Mouse (Mus musculus): ENCODE measurements around the gene Adcy5. TPM values are rescaled to one million over a fixed set of nuclear protein-coding genes. Genes with fewer than 3 reads are reported as not detected.
A peak's percentile ranks its signal among the peaks of the same experiment; 100 is the strongest.

Adcy5 gene
- polyA plus RNA-seq, 1 experiment from 2014 or later: 0.57 TPM

DNA sequence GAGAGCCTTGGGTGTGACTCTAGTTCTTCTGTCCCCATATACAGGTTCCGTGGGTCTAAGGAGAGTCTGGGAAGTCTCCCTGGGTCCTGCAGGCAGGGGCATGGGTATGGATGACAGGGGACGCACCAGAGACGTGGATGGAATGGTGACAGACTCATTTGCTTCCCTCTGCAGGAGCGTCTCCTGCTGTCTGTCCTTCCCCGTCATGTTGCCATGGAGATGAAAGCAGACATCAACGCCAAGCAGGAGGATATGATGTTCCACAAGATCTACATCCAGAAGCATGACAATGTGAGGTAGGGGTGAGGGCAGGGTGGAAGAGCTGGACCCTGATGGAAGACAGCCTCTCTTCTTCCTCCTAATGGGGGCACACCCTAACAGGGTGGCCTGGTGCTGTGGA is 98.3 kb downstream of the Adcy5 start:
- no peak for DNase-seq (ENCODE audit: low spot score)

DNA sequence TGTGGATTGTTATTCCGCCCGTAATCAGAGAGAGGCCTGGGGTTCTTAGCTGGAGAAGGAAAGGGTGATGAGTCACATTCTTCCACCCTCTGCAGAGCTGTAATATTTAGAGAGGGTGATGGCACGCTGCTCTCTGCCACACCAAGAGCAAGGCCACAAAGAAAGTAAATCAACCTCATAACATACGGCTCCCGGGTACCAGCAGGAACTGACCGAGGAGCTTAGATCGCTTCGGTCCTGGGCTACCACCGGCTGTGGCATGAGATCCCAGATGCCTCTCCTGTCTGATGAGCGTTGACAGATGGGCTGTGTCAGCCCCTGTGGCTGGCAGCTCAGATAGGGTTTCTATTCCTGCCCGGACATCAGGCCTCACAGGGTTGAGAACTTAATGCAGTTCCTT is 101.3 kb downstream of the Adcy5 start:
- DNase-seq (ENCODE audit: low spot score): no peak

DNA sequence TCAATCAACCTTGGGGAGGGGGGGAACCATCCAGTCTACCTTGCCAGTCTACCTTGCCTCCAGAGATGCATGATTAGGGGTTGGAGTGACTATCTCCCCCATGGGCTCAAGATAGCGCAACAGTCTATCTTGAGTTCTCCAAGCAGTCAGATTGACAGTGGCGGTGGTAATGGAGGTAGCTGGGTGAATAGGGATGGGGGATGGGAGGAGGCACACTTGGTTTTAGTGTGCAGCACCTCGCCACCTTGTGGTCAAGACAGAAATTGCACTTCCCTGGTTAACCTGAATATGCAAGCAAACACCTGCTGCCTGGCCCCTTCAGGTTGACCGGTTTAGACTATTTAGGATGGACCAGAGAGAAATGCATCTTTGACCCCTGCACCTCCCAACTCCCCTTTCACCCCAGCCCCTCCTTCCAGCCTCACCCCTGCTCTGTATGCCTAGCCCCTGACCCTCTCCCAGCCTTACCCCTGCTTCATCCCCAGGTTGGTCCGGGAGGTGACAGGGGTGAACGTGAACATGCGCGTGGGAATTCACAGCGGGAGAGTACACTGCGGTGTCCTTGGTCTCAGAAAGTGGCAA is 115.8 kb downstream of the Adcy5 start:
- DNase-seq (ENCODE audit: low spot score): peak; percentile 88

DNA sequence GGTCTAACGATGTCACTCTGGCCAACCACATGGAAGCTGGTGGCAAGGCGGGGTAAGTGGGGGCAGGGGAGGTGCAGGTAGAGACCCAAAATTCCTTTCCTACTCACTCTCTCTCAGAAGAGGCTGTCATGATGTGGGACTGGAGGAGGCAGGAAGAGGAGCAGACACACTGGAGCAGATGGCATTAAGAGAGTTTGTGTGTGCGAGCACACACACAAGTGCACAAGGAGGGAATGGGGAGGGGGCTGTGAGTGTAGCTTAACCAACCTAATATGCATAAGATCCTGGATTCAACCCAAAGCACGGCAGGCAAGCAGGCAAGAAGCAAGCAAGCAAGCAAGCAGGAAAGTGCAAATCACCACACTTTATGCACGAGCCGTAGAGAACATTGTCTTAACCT is 116.3 kb downstream of the Adcy5 start:
- DNase-seq (ENCODE audit: low spot score): no peak

DNA sequence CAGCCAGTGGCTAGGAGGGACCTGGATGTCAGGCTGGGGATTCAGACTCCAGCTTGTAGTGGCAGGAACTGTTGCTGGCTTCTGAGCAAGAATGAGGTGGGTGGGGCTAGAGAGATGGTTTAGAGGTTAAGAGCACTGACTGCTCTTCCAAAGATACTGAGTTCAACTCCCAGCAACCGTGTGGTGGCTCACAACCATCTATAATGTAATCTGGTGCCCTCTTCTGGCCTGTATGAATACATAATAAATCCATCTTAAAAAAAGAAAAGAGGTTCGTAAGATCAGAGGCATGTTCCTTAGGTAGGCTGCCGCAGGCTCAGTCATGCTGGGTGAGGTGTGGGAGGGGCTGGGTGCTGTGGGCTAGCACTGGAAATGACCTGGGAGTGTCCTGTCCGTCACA is 116.9 kb downstream of the Adcy5 start:
- DNase-seq (ENCODE audit: low spot score): peak; percentile 47

DNA sequence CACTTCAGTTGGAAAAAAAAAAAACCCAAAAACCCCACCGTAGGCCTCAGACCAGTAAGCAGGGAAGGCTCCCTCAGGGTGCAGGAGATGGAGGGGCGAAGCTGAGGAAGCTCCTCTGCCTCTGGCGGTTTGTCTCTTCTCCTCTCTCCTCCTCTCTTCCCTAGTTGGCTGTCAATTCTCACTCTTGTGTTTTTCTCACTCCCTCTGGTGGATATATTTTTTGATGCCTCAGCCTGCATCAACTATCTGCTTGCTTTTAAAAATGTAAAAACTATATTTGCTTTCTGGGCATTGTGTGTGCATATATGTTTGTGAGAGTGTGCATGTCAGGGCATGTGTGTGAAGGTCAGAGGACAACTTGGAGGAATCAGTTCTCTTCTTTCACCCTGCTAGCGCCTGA is 117.7 kb downstream of the Adcy5 start:
- DNase-seq (ENCODE audit: low spot score): no peak

DNA sequence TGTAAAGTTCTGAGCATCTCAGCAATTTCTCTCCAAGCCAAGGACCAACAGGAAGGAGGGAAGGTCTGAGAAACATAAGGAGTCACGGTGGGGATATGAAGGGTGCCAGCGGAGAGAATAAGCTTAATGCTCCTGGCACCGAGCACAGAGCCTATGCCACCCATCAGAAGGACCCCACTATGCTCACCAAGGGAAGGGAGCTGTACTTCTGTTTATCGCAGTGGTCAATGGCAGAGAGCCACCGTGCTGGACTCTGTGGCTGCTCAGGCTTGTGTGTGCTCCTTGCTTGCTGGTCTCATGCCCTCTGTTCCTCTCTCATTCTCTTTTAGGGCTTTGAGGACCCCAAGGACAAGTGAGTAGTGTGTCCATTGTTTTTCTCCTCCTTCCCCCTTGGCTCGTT is 123.5 kb downstream of the Adcy5 start:
- DNase-seq (ENCODE audit: low spot score): no peak

DNA sequence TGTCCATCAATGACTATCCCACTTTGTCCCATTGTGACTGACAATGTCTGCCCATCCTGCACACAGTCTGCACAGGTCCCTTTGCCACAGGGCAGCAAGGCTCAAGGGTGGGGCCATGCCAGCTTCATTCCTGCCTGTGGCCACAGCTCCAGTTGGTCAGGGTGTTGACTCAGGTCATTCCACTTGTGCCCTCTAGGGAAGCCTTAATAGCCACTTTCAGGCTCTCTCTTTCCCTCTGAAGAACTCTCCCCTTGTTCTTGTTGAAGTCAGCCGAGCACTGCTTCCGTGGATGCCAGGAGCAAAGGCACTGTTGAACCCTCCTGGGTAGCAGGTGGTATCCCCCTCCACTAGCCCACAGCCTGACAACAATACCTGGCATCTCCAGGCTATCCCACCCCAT is 127.8 kb downstream of the Adcy5 start:
- DNase-seq (ENCODE audit: low spot score): no peak

DNA sequence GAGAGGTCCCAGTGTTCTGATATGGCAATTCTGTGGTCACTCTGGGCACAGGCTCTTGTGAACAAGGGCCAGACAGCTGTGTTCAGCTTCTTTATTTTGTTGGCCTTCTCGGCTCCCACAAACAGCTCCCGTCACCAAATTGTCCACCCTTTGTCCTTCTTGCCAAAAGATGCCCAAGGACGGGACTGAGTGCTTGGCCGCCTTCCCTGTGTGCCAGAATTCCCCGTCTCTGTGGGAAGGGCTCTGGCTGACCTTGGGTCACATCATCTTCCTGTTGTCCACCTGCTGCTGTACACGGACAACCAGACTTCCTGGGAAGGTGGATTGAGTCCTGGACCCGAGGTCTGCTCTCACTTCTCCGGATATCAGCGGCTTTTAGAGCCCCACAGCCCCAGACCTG is 131.1 kb downstream of the Adcy5 start:
- no peak for DNase-seq (ENCODE audit: low spot score)

DNA sequence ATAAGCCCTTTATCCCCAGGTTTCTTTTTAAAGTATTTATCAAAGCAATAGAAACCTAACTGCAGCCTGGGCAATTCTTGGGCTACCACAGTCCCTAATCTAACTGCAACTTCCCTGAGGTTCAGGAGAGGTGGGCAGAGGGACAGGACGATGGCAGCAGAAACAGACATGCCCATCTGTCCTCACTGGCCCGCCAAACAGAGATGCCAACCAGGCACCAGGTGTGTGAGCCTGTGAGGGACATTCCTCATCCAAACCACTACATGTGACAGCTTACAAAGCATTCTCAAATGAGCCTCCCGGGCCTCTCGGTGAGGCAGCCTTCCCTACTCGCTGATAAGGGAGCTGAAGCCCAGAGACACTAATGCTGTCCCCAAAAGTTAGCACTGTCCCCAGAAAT is 132.6 kb downstream of the Adcy5 start:
- DNase-seq (ENCODE audit: low spot score): no peak

DNA sequence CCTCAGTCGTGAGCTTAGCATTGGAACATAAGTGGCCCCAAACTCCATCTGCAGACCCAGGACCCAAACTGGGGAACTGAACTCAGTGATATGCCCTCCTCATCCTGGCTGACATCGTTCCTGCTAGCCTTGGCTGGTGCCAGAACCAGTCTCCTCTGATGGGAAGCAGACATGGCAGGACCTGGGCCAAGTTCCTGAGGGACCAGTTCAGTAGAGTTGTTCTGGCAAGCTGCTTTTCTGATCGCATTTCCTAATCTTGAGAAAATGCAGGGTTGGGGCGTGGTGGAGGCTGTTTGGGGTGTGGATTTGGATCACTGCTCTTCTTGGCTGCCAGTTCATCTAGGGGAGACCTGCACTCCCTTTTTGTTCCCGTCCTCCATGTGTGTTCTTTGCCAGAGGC is 143.1 kb downstream of the Adcy5 start:
- DNase-seq (ENCODE audit: low spot score): no peak

DNA sequence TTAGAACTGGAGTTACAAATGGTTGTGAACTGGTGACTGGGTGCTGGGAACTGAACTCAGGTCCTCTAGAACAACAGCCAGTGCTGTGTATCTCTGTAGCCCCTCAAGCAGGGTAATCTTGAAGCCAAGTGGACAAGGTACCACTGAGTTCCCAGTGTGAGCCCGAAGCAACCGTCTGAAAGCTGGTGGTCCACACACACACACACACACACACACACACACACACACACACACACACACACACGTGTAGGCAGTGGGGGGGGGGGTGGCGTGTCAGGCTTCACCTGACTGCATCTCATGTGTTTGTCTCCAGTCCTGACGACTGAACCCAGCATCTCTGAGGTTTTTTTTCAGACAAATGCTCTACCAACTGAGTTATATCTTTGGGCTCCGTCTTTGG is 145.5 kb downstream of the Adcy5 start:
- DNase-seq (ENCODE audit: low spot score): no peak

DNA sequence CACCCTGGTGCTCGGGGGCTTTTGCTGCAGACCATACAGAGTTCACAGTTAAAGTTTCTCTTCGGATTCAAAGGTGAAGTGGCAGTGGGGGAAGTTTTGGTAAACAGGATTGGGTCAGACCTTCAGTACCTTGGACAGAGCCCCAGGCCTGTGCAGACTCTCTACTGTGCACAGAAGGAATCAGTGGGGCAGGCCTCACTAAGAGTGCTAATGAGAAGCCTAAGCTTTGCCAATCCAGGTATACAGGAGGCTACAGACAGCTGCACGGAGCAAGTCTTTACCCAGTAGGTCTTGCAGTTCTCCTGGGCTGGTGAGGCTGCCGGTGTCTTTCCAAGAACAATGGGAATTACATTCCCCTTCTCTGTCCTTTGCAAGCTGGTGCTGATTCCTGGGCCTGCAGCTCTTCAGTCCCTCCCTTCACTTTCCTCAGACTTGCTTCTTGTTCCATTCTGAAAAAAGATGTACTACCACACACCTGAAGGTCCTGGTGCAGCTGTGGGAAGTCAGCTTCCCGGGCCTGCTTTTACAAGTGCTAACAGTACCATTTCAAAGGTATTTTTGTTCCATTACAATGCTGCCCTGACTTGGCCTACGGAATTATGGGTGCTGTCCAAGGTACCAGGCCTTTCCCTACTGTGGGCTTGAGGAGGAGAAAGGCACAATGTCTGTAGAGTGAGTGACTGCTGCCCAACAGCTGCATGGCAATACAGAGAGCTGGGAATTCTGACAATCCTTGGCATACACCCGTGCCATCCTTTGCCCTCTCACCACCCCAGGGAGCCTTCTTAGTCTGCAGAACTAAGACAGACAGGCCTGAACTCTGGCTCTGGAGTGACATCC is 148.0 kb downstream of the Adcy5 start:
- DNase-seq (ENCODE audit: low spot score): peak; percentile 13

DNA sequence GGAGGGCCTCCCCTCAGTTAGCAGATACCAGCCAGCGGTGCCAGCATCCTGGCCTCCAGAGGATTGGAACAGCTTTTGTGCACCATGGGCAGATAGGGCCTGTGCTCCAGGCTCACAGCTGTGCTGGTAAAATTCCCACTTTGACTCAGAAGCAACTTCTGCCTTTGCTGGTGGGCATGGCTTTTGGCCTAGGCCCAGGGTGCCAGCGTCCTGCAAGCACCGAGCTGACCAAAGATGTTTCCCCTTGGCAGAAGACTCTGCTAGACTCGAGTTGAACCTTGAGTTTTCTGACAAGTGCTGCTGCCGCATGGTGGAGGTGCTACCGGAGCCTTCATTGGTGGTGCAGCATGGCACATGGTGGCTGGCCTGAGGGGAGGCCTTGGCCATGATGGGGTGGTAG is 149.0 kb downstream of the Adcy5 start:
- no peak for DNase-seq (ENCODE audit: low spot score)

DNA sequence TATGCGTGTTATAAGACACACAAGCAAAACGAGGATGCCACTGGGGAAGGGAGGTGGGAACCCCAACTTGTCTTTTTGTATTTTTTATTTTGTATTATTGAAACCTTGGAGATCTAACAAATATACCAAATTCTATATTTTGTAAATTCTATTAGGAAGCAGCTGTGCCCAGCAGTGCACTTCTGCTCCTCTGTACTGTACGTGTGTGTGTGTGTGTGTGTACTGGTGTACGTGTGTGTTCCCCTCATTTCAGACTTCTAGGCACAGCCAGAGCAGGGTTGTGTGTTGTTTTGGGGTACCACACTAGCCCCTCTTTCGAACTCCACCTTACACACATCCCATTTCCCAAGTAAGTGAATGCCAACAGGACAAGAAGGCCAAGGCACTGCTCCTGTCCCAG is 149.7 kb downstream of the Adcy5 start:
- no peak for DNase-seq (ENCODE audit: low spot score)

DNA sequence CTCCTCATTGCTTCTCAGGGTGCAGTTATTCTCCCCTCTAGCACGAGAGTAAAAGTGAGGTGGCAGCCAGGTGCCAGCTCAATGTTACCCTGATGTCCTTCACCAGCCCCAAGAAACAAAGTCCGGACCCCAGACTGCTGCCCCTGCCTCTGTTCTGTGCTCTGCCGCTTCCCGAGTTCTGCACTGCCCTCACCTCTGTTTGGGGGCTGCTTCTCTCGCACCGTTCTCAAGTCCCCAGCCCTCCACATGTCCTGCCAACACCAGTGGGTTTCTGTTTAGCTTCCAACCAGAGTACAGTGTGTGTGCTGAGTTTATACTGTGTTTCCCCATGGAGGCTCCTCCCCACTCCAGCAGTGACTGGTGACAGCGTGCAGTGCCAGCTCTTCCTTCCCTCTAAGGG is 150.5 kb downstream of the Adcy5 start:
- no peak for DNase-seq (ENCODE audit: low spot score)

DNA sequence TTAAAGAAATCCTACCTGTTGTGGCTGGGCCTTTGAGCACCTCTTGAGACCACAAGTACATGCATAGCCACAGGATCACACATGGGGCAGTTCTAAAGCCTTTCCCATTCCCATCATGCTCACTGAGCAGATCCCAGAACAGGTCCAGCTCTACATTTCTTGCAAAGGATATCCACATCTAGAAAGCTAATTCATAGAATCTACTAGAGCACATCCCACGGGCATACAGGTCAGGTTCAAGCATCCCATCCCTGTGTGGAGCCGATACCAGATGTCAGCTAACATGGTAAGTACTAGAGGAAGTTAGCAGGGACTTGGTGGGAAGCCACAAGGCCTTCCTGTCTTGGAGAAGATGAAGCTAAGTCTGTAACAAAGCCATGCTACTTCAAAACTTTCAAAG is 152.0 kb downstream of the Adcy5 start:
- DNase-seq (ENCODE audit: low spot score): no peak

DNA sequence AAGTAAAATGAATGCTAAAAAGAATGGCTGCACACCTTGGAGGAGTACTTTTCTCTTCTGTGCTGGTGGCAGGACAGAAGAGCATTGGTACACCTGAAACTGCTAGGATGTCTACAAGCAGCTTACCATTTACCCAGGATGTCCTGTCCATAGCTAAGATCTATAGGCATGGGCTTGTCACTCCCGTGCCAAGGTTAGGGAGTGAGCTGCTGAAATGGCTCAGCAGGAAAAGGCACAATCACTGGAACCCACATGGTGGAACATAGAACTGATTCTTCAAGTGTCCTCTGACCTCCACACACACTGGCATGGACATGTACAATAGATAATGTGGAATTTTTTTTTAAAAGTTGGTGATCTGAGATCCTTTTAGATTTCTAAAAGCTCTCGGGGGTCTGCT is 152.7 kb downstream of the Adcy5 start:
- DNase-seq (ENCODE audit: low spot score): no peak

DNA sequence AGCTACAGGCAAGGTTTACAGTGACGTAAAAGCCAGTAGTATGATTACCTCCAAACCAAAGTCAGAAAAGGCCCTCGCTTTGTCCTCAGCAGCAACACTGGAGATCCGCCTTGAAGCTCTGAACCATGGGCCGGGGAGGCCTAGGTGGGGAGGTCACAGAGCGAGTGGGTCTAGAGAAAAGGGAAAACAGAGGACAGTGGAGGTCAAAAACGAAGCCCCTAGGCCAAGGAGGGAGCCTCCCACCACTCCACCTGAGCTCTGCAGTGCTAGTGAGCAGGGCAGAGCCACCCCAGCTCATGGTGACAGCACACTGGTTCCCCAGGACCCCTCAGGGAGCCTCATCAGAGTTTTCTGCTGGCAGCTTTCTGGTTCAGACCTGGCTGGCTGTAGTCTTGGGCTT is 153.3 kb downstream of the Adcy5 start:
- DNase-seq (ENCODE audit: low spot score): no peak

DNA sequence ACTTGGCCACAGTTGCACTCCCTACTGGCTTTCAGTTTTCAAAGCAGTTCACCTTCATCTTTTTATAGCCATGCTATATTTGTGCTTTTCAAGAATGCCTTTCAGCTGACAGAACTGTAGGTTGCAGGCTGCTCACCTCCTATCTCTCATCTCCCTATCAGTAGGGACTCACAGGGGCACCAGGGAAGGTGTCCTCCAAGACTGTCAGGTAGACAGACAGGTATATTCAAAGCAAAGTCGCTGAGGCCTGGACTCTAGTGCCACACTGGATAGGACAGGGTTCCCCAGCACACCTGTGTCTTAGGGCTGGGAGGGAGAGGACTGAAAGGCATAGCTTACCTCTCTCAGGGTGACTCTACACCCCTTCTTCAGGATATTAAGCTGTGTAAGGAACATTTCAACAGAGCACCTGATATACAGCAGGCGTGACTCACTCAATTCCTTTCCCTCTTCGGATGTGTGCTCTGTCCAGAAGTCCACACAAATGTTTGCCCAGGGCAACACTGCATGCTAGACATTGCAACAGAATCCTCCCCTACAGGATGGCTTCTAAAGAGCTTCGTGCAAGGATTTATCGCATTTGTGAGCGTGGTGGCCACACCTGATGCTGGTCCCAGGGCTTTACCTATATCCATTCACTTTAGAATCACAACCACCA is 153.9 kb downstream of the Adcy5 start:
- DNase-seq (ENCODE audit: low spot score): no peak

DNA sequence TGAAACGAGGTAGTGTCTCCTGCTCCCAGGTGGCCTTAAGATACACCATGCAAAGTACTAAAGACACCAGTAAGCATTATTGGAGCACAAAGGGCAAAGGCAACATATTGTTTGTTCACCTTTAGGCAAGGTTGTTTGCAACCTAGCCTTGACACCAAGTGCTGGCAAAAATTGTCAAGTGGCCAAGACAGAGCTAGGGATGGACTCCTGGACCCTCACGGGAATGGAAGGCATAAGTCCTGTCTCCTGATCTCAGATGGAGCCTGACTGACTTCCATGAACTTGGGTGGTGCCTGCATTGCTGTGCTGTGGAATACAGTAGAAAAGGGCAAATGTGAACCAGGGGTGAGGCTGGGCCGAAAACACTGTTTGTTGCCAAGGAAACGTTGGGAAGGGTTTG is 155.0 kb downstream of the Adcy5 start:
- DNase-seq (ENCODE audit: low spot score): no peak

DNA sequence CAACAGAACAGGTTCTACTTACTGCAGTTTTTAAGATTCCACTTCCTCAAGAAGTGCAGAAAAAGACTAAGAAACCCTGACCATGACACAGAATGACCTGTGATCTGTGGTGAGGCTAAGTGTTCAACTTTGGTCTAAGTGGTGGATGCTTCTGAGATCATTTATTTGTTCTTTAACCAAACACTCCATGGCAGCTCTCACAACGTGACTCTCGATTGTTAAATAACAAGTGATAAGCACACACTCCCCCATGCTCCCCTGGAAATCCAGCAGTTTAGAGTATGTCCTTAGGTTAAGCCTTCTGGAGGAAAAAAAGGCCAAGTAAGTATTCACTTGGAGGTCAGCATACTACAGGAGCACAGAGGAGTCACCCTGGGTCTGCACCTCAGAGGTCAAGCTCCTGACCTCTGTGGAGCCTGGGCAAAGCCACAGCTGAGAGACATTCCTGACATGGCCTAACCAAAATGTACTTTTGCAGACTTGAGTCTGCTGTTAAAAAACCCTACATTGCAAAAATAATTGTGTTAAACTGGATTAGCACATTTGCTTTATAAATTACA is 156.0 kb downstream of the Adcy5 start:
- no peak for DNase-seq (ENCODE audit: low spot score)

DNA sequence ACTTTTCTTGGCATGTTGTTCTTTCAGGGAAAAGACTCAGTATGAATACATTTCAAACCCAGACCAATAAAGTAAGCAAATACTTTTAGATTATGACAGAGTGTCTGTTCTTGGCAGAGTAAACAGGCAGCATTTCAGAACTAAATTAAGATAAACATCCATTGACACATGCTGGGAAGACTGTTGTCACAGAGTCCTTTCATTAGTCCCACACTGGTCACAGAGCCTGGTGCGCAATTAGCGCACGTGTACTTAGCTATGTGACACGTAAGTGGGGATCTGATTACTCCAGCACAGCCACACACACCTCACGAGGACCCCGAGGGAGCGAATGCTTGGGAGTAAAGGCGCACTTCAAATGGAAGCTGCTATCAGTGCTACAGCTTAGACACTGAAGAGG is 156.9 kb downstream of the Adcy5 start:
- no peak for DNase-seq (ENCODE audit: low spot score)
